Mouse (Mus musculus): ENCODE results near the gene Dhrs11.

Dhrs11 gene

DNA sequence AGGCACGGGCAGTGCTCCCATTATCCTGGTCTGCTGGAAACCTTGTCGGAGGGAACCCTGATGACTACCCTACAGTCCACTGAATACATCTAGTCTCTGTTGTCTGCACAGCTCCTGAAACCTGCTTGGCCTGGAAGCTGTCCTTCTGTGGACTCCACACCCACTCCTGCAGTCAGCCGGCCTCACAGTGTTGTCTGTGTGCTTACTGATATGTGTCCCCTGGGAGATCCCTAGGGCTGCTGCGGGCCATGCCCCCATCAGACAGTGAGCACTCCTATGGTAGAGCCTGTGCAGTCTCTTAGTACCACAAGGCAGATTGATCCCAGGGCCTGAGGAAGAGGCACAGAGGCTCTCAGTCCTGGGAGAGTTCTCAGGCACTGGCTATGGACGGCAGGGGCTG, 6.3 kb downstream of the Dhrs11 start:
- peak in 1 of 2 experiments; percentile 34 for DNase-seq

DNA sequence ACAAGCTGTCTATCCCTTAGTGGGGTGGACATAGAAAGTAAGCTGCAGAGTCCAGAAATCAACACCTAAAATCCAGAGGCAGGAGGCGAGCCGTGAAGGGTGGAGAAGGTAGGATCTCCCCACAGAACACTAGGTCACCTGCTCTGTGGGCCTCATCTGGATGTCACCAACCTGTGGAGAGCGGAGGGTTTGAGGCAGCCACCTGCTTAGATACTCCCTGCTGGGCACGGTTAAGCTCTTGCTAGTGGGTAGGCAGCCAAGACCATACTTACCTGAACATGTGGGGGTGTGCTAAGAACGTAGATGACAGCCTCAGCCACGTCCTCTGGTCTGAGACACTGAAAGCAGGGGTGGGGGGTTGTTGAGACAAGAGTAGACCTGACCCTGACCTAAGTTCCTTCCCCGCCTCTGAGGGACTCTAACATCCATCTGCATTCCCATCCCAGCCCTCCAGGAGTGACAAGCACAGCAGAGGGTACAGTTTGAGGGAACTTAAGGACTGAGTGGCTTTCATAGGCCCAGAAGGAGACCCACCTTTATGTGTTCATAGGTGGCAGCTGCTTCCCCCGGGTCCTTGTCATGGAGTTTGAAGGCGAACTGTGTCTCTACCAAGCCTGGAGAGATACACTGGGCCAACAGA, 7.5 kb downstream of the Dhrs11 start:
- no peak for DNase-seq

DNA sequence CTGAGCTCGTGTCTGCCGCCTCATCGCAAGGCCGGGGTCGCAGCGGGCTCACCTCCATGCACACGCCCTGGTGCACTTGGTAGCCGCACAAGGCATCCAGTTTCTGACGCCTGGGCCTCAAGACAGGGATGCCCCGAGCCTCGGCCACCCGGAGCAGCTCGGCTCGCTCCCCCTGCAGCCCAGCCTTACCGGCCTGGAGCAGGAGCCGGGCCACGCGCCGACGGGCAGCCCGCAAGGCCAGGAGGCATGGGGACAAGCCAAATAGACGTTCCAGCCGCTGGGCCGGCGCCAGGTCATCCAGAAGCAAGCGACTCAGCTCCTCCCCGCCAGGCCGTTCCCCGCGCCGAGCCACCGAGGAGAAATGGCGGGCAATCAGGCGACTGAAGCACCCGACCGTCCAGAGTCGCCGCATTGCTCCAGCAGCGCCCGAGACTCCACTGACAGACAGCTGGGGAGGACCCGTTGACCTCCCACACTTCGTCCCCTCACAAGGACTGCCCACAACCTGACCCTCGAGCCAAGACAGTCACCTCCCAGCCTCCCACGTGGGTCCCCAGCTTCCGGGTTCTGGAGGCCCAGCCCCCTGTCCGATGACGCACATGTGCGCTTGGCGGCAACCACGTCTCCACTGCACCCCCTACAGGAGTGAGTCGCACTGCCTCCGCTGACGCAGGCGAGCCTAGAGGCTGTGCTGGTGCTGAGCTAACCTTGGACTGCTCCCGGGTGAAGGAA, 9.7 kb downstream of the Dhrs11 start, which contains the start of gene Mrm1:
TSS of gene Mrm1 (minus strand) at position 555 of the 732 bp plus-strand sequence.
- DNase-seq = peak; percentile 97 to 98

DNA sequence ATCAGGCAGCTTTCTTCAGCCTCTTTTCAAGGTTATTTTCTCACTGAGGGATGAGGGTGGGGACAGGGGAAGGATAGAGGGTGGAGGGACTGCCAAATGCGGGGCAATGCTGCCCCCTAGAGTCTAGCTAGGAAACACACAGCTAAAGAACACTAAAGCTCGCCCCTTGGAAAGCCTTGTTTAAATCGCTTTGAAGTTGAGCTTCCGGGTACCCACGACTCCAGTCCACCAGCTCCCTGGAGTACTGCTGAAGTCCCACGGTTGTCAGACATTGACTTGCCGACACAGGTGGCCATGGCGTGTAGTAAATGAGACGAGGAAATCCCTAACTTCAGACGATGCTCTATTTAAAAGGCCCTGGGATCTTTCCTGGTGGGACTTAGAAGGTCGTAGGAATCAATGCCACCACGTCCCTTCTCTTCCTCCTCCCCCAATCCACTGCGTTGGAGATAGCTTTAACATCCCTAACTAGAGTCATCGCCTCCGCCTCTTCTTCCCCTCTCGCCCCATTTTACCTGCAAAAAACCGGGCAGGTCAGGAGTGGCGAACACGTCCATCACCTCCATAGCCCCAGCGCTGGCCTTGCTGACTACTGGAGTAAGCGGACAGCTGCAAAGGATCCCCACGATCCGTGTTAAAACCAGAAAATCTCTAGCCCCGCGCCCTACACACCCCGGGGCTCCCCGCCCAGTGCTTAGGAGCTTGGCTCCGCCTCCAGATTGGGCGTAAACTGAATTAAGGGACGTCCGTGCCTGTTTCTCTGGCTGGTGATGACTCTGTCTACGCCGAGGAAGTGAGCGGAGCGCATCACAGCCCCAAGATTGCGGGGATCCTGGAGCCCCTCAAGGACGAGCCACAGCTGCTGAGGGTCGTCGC, 10.5 kb downstream of the Dhrs11 start:
- peak; percentile 86 to 89 for DNase-seq

DNA sequence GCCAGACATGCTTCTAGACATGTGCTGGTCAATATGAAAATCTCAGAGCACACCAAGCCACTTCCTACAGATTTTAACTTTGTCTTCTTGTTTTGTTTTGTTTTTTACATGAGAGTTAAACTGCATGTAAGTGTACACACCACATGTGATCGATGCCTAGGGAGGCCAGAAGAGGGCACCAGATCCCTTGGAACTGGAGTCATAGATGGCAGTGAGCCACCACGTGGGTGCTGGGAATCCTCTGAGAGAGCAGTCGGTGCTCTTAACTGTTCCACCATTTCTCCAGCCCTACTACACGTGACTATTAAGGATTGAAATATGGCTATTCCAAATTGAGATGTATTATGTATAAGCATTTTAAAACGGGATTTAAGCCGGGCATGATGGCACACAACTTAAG, 11.4 kb downstream of the Dhrs11 start:
- no peak for DNase-seq

DNA sequence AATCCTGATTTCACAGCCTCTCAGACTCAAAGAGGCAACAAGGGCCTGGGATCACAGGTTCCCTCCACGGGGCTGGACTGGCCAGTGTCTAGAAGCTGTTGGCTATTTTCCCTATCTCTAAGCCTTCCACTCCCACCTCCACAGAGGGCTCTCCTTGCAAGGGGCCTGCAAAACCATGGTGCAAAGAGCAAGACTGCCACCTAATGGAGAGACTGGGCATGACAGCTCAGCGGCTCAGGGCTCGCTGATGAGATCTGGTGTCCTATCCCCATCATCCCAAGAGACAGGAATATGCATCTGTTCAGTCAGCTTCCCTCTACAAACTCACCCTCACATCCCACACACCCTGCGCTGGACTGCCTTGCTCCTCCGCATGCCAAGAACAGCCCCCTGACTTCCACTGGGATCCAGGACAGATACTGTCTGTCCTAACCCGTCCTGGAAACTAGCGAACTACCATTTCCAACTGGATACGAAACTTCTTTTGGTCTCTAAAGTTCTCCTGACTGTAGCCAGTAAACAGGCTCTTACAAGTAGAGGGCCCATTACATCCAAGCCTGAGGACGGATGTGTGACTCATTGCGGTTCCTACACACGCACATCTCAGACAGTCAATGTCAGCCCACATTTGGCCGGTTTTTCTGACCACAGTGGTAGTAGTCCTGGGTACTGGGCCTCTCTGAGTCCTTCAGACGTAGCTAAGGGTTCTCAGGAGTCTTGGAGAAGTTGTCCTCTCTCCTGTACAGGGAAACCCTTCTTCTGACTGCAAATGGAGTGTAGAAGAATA, 14.9 kb downstream of the Dhrs11 start:
- peak; percentile 64 to 78 for DNase-seq

DNA sequence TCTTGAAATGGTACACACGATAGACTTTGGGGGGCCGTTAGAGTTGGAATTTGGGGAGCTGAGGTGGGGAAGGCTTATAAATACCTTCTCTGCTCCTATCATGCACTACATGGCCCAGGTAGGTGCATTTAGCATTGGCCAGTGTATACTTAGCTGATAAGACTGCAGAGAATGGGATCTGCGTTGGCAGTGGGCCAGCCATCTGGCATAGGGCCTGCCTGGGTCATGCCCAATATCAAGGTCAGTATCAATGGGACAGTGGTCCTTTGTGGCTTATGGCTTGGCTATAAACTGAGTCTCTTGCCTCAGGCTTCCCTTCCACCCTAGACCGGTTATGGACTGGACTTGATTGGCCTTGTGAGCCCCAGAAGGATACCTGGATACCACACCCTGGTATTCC, 24.4 kb downstream of the Dhrs11 start:
- DNase-seq = no peak

DNA sequence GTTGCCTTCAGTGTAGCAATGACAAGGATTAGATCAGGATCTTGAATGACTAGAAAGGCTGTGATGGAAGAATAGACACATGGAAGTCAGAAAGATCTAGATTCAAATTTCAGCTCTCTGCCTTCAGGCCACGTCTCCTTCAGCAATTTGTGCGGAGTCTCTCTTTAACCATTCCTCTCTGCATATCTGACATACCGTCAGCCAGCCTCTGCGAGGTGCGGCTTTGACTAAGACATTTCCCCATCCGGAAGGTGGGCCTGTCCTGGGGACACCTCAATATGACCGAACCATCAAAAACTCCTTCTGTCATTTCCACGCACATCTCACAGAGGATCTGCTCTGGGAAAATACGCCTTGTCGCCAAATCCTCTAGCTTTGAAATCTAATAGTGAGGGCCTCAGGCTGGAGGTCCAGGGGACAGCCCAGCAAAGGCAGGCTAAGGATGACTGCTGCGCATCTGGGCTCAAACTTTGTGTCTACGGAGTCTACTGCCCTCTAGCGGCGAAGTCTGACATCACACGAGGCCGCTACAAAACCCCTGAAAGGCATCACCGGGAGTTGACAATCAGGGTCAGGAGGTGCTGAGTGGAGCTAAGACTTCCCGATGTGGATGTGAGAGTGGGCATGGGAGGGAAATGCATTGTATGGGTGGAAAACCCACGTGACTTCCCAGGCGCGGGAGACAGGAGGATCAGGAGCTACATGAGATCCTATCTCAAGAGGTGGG, 31.0 kb downstream of the Dhrs11 start:
- DNase-seq = peak; percentile 62 to 82

DNA sequence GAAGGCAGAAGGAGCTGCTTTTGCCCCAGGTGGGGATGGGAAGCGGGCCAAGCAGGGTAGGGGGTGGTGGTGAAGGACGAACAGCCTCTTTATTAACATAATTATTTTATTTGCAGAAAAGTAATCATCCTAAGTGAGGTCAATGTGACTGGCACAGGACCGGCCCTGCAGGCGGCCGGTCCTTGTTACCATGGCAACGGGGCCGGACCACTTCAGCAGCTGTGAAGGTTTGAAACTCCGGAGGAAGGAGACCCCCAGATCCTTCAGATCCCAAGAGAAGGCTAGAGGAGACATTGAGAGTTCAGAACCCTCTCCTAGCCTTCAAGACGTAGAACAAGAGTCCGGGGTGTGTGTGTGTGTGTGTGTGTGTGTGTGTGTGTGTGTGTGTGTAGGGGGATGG, 31.8 kb downstream of the Dhrs11 start:
- DNase-seq = no peak

DNA sequence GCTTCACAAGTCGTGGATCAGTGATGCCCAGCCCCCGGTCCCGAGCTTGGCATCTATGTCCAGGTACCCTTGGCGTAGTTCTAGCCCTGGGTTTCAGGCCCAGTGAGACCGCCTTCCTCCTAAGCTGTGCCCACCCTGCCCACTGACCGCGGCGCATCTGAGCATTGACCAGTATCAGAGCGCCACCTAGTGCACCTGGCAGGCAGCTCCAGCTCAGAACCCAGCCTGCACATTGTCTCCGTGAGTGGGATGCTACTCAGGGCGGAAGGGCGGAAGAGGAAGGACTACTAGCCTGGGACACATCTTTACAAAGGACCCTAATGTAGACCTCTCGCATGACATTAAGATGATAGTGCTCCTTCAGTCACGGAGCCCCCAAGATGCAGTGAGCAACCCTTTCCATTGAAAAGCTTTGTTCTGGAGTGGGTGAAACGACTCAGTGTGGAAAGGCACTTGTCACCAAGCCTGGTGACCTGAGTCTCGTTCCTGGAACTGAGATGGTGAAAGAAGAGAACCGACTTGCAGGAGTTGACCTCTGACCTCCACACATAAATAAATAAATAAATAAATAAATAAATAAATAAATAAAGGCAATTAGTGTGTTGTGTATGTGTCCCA, 34.2 kb downstream of the Dhrs11 start:
- peak; percentile 74 to 77 for DNase-seq

DNA sequence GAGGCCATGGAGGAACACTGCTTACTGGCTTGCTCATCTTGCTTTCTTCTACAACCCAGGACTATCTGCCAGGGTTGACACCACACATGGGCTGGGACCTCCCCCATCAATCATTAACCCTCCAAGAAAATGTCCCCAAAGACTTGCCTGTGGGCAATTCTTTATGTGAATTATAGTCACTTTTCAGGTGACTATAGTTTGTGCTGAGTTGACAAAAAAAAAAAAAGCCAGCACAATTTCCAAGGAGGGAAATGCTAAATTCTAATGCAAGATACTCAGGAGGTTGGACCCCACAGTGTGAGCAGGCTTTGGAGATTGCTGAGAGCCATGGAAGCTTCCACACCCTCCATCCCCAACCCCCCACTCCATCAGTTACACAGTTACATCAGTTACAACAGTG, 35.2 kb downstream of the Dhrs11 start:
- DNase-seq = no peak

DNA sequence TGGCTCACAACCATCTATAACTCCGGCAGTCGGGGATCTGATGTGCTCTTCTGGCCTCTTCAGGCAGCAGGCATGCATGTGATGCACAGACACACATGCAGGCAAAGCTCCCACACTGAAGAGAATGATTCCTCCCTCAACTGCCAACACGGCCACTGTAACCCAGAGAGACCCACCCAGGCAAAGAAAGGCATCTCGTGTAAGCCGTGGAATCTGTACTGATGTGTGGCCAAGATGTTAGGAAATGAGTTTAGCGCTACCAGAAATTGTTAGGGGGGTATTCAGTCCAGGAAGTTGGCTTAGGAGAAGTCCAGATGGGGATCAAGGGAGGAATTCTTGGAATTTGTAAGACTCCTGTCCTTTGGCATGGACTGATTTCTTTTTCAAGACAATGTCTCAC, 38.4 kb downstream of the Dhrs11 start:
- DNase-seq = no peak

DNA sequence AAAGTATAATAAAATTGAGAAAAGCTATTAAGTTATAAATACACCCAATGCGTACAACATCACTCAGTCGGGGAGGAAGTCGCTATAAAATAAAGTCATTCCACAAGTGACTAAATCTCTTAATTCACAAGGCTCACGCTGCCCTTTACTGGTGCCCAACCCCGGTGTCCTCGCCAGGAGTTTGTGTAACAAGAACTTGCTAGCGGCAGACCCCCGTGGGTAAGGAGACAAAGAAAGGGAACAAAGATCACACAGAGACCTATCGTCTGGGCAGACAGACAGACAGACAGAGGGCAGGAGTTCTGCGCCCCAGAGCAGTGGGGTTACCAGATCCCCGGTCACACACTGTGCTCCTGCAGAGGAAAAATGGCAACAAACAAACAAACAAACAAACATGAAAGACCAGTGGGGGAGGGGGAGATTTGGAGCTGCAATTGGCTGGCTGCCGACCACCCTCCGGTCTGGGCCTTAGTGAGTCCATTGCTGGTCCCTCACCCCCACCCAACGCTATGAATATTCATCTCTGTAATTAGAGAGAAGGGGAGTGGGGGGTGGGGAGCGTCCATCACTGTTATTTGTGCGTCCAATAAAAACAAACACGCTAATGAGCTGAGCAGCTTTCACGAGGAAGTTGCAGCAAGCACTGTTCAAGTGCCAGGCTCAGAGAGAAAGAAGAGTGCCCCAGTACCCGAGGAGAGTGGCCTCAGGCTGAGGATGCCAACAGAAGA, 48.5 kb downstream of the Dhrs11 start:
- no peak for DNase-seq

DNA sequence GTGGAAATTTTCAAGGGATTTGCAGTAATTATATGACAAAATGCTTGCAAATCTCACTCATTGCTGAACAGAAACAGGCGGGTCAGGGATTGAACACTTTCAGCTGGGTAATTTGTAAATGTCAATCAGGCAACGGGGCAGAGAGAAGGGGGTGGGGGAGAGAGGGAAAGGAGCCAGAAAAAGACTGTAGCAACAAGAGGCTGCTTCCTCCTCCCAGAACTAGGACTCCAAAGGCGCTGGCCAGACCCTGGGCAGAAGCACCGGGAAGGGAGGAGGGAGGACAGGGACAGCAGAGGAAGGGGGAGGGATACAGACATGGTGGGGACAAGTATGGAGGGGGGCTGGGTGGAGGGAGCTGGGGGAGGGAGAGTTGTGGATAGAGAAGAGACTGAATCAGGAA, 53.2 kb downstream of the Dhrs11 start:
- DNase-seq = no peak

DNA sequence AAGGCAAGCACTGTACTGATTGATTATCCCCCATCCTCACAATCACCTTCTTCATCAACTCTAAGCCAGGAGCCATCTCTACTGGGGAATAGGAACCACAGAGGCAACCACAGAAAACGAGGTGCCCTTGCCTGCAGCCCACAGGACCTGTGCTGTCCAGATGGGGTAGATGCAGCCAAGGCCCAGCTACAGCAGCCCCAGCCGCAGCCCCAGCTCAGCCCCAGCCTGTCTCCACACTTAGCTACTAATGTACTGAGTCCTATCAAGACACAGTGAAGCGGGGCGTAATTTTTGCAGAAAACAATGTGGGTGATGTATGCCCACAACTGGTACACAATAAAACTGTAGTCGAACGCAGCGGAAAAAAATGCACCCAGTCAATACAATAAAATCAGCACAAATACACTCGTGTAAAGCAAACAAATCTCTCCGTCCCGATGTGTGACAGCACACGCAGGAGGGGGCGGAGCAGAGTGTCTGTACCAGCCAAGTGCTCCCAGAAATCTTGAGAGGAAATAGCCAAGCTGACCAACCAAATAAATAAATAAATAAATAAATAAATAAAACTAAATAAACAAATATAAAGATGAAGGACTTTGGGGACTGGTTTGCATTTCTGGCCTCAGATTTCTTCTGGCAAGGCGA, 53.8 kb downstream of the Dhrs11 start:
- no peak for DNase-seq
